Mouse (Mus musculus) neural tube, embryonic 11.5 days (tissue): ENCODE results near the gene Rnf212b. TPM values are rescaled to one million over a fixed set of nuclear protein-coding genes. Genes with fewer than 3 reads are reported as not detected.
A peak's percentile ranks its signal among the peaks of the same experiment; 100 is the strongest.

Experiments
- ATAC-seq: fragments of 200-750 bp; cut with Nextera tagmentation; 2 replicates; pipeline ENCODE4 v1.8.0; 2017; ENCODE audit warnings: moderate number of reproducible peaks, mild to moderate bottlenecking, moderate TSS enrichment, moderate library complexity; ENCODE audit not compliant: insufficient read depth, low FRiP score, low TSS enrichment
- DNase-seq: peaks from one replicate; pipeline ENCODE4 v3.0.0-alpha.2; 2015; ENCODE audit warnings: low spot score
- H3K27ac ChIP-seq: fragments of 300-500 bp; sonication (generic); 2 replicates; pipeline ENCODE4 v1.5.1; 2014; ENCODE audit warnings: low read depth, mild to moderate bottlenecking, low read length
- H3K27me3 ChIP-seq: fragments of 300-500 bp; sonication (generic); 2 replicates; pipeline ENCODE4 v1.6.1; 2014; ENCODE audit warnings: mild to moderate bottlenecking, low read length, mixed read lengths; ENCODE audit not compliant: control insufficient read depth, insufficient read depth
- H3K36me3 ChIP-seq: fragments of 300-500 bp; sonication (generic); 2 replicates; pipeline ENCODE4 v1.6.1; 2014; ENCODE audit warnings: mild to moderate bottlenecking, low read length, moderate library complexity, mixed read lengths; ENCODE audit not compliant: control insufficient read depth, insufficient read depth
- H3K4me1 ChIP-seq: fragments of 300-500 bp; sonication (generic); 2 replicates; pipeline ENCODE4 v1.6.1; 2014; ENCODE audit warnings: low read length, mixed read lengths; ENCODE audit not compliant: control insufficient read depth, insufficient read depth
- H3K4me2 ChIP-seq: fragments of 300-500 bp; sonication (generic); 2 replicates; pipeline ENCODE4 v1.6.1; 2014; ENCODE audit warnings: low read depth, mild to moderate bottlenecking, moderate library complexity
- H3K4me3 ChIP-seq: fragments of 300-500 bp; sonication (generic); 2 replicates; pipeline ENCODE4 v1.5.1; 2014; ENCODE audit warnings: low read depth, low read length
- H3K9ac ChIP-seq: fragments of 300-500 bp; sonication (generic); 2 replicates; pipeline ENCODE4 v1.6.1; 2014; ENCODE audit warnings: mild to moderate bottlenecking, low read length
- H3K9me3 ChIP-seq: fragments of 300-500 bp; sonication (generic); 2 replicates; pipeline ENCODE4 v1.6.1; 2016; ENCODE audit warnings: low read length; ENCODE audit not compliant: control insufficient read depth
- WGBS: fragments of 180-500 bp; shearing (Covaris S2); extraction: QIAGEN DNeasy Blood & Tissue Kit; methylation state at CpG from one replicate; pipeline ENCODE4 v1.1.7; 2014; 5-methylcytosine and 5-hydroxymethylcytosine counted together
- polyA plus RNA-seq: library from polyadenylated mRNA; unstranded; fragments of >200 nt; fragmentation: Nextera tagmentation; extraction: Ambion mirVana; gene quantifications from 2 replicates; pipeline ENCODE4 v1.2.1, GENCODE M21; 2014

Gene Rnf212b
- polyA plus RNA-seq, 1 experiment from 2014 or later, result not detected

- H3K4me2 ChIP-seq, result no peak overlapping the region
Observed at GRCm38 (mm10) chr14:54780084-54780483, 33.9 kb upstream of the Rnf212b start.

GRCm38 (mm10) chr14:54780836-54781609, 32.9 kb upstream of the Rnf212b start:
- WGBS, result 4% methylated on average over 35 of the region's 35 CpGs
- H3K36me3 ChIP-seq, result no peaks in the 10 kb centered on the region
- H3K4me2 ChIP-seq, result peak overlapping the region; percentile 72
- no peaks in the 10 kb centered on the region for H3K4me1 ChIP-seq
- H3K27me3 ChIP-seq, result peaks cover 3% of the 10 kb centered on the region; the same call in 1 of the 2 replicates
- no peaks in the 10 kb centered on the region for H3K9me3 ChIP-seq
- H3K4me3 ChIP-seq, result peak overlapping the region; percentile 36
- ATAC-seq, result peak; percentile 60; the same call in 1 of the 2 replicates
- DNase-seq, result peak; percentile 64
- H3K9ac ChIP-seq, result peak overlapping the region; percentile 47; the same call in 1 of the 2 replicates
- no peak overlapping the region for H3K27ac ChIP-seq

More at GRCm38 (mm10) chr14:54780084-54780483, 33.9 kb upstream of the Rnf212b start:
- H3K27ac ChIP-seq, result no peak overlapping the region
- ATAC-seq (no peak), DNase-seq (no peak)
- no peaks in the 10 kb centered on the region for H3K36me3 ChIP-seq
- WGBS, result 89% methylated on average over 9 of the region's 9 CpGs
- peaks cover 3% of the 10 kb centered on the region; the same call in 1 of the 2 replicates for H3K27me3 ChIP-seq
- H3K9ac ChIP-seq, result no peak overlapping the region
- H3K4me1 ChIP-seq, result no peaks in the 10 kb centered on the region
- H3K4me3 ChIP-seq, result no peak overlapping the region
- H3K9me3 ChIP-seq, result no peaks in the 10 kb centered on the region

- H3K36me3 ChIP-seq, result no peaks in the 10 kb centered on the region
- no peaks in the 10 kb centered on the region for H3K4me1 ChIP-seq
- DNase-seq, result peak; percentile 78
- peak; percentile 35; the same call in 1 of the 2 replicates for ATAC-seq
- peak within 1 kb of the TSS; percentile 36 for H3K4me3 ChIP-seq
- no peaks in the 10 kb centered on the region for H3K9me3 ChIP-seq
- H3K27ac ChIP-seq, result no peak within 1 kb of the TSS
- 1% methylated on average over 37 of the region's 37 CpGs for WGBS
- H3K4me2 ChIP-seq, result peak within 1 kb of the TSS; percentile 72
- H3K9ac ChIP-seq, result peak within 1 kb of the TSS; percentile 47; the same call in 1 of the 2 replicates
- peaks cover 3% of the 10 kb centered on the region; the same call in 1 of the 2 replicates for H3K27me3 ChIP-seq
Observed at GRCm38 (mm10) chr14:54781610-54782365, 32.2 kb upstream of the Rnf212b start, which contains the start of gene Slc7a8. Slc7a8 (minus strand) TSS chr14:54781946.

- Histone ChIP-seq H3K27me3 (peaks cover 3% of the 10 kb centered on the region; the same call in 1 of the 2 replicates), H3K4me2 (no peak overlapping the region), H3K27ac (no peak overlapping the region), H3K9ac (no peak overlapping the region), H3K4me1 (no peaks in the 10 kb centered on the region), H3K36me3 (no peaks in the 10 kb centered on the region), H3K9me3 (no peaks in the 10 kb centered on the region), H3K4me3 (no peak overlapping the region)
- 87% methylated on average over 6 of the region's 6 CpGs for WGBS
- no peak for ATAC-seq
- DNase-seq, result no peak
Observed at GRCm38 (mm10) chr14:54782971-54783370, 31.0 kb upstream of the Rnf212b start.

- H3K9ac ChIP-seq, result no peak overlapping the region
- no peak for ATAC-seq
- H3K27ac ChIP-seq, result no peak overlapping the region
- no peak overlapping the region for H3K4me3 ChIP-seq
- 0 out of 2 replicates have a peak, but pooled peaks cover 3% of the 10 kb centered on the region for H3K27me3 ChIP-seq
- WGBS, result 52% methylated on average over 4 of the region's 4 CpGs
- no peaks in the 10 kb centered on the region for H3K36me3 ChIP-seq
- H3K4me2 ChIP-seq, result no peak overlapping the region
- H3K4me1 ChIP-seq, result no peaks in the 10 kb centered on the region
- DNase-seq, result peak; percentile 61
- H3K9me3 ChIP-seq, result no peaks in the 10 kb centered on the region
Observed at GRCm38 (mm10) chr14:54785898-54786297, 28.0 kb upstream of the Rnf212b start.

GRCm38 (mm10) chr14:54786489-54786888, 27.5 kb upstream of the Rnf212b start:
- no peak overlapping the region for H3K4me2 ChIP-seq
- no peak overlapping the region for H3K4me3 ChIP-seq
- H3K36me3 ChIP-seq, result no peaks in the 10 kb centered on the region
- H3K27ac ChIP-seq, result no peak overlapping the region
- no peaks in the 10 kb centered on the region for H3K9me3 ChIP-seq
- 81% methylated on average over 10 of the region's 10 CpGs for WGBS
- DNase-seq (no peak), ATAC-seq (no peak)
- H3K27me3 ChIP-seq, result 0 out of 2 replicates have a peak, but pooled peaks cover 3% of the 10 kb centered on the region
- H3K9ac ChIP-seq, result no peak overlapping the region
- no peaks in the 10 kb centered on the region for H3K4me1 ChIP-seq

GRCm38 (mm10) chr14:54787226-54787625, 26.7 kb upstream of the Rnf212b start:
- no peak for DNase-seq
- H3K9me3 ChIP-seq, result no peaks in the 10 kb centered on the region
- H3K4me3 ChIP-seq, result no peak overlapping the region
- WGBS, result 51% methylated on average over 4 of the region's 4 CpGs
- no peaks in the 10 kb centered on the region for H3K36me3 ChIP-seq
- H3K4me1 ChIP-seq, result no peaks in the 10 kb centered on the region
- H3K27ac ChIP-seq, result no peak overlapping the region
- ATAC-seq, result no peak
- no peak overlapping the region for H3K9ac ChIP-seq
- no peak overlapping the region for H3K4me2 ChIP-seq
- H3K27me3 ChIP-seq, result 0 out of 2 replicates have a peak, but pooled peaks cover 2% of the 10 kb centered on the region

GRCm38 (mm10) chr14:54788231-54788630, 25.7 kb upstream of the Rnf212b start:
- 96% methylated on average over 5 of the region's 5 CpGs for WGBS
- Histone ChIP-seq H3K27ac (no peak overlapping the region), H3K4me2 (no peak overlapping the region), H3K9me3 (no peaks in the 10 kb centered on the region), H3K36me3 (no peaks in the 10 kb centered on the region), H3K4me1 (no peaks in the 10 kb centered on the region), H3K27me3 (no peaks in the 10 kb centered on the region), H3K9ac (no peak overlapping the region), H3K4me3 (no peak overlapping the region)
- no peak for DNase-seq
- no peak for ATAC-seq
